Mouse (Mus musculus) limb, embryonic 11.5 days (tissue): Measurements from ENCODE around the gene Neb. TPM values are rescaled to one million over a fixed set of nuclear protein-coding genes. Genes with fewer than 3 reads are reported as not detected.

Source experiments
- ATAC-seq: fragments of 200-750 bp; cut with Nextera tagmentation; 2 replicates; pipeline ENCODE4 v1.8.0; 2017; ENCODE audit warnings: low read depth; ENCODE audit not compliant: insufficient number of reproducible peaks, low FRiP score, low TSS enrichment
- DNase-seq: peaks from one replicate; pipeline ENCODE4 v3.0.0-alpha.2; 2015; ENCODE audit warnings: low spot score
- H3K27ac ChIP-seq: fragments of 300-500 bp; sonication (generic); replicated peaks from 2 replicates; pipeline ENCODE4 v1.5.1; 2014; ENCODE audit warnings: low read depth, mild to moderate bottlenecking, low read length
- H3K27me3 ChIP-seq: fragments of 300-500 bp; sonication (generic); 2 replicates; pipeline ENCODE4 v1.6.1; 2014; ENCODE audit warnings: mild to moderate bottlenecking, low read length, mixed read lengths; ENCODE audit not compliant: control insufficient read depth, insufficient read depth
- H3K36me3 ChIP-seq: fragments of 300-500 bp; sonication (generic); 2 replicates; pipeline ENCODE4 v1.6.1; 2014; ENCODE audit warnings: mild to moderate bottlenecking, low read length, moderate library complexity, mixed read lengths; ENCODE audit not compliant: control insufficient read depth, insufficient read depth
- H3K4me1 ChIP-seq: fragments of 300-500 bp; sonication (generic); 2 replicates; pipeline ENCODE4 v1.6.1; 2014; ENCODE audit warnings: low read length, mixed read lengths; ENCODE audit not compliant: control insufficient read depth, insufficient read depth
- H3K4me2 ChIP-seq: fragments of 300-500 bp; sonication (generic); 2 replicates; pipeline ENCODE4 v1.6.1; 2014; ENCODE audit warnings: low read depth, mild to moderate bottlenecking, moderate library complexity; ENCODE audit not compliant: severe bottlenecking
- H3K4me3 ChIP-seq: fragments of 300-500 bp; sonication (generic); 2 replicates; pipeline ENCODE4 v1.5.1; 2014; ENCODE audit warnings: low read depth, low read length
- H3K9ac ChIP-seq: fragments of 300-500 bp; sonication (generic); 2 replicates; pipeline ENCODE4 v1.6.1; 2014; ENCODE audit warnings: mild to moderate bottlenecking, low read length
- H3K9me3 ChIP-seq: fragments of 300-500 bp; sonication (generic); 2 replicates; pipeline ENCODE4 v1.6.1; 2016; ENCODE audit warnings: low read length; ENCODE audit not compliant: control insufficient read depth
- WGBS: fragments of 180-500 bp; shearing (Covaris S2); extraction: QIAGEN DNeasy Blood & Tissue Kit; methylation state at CpG from one replicate; pipeline ENCODE4 v1.1.7; 2014; 5-methylcytosine and 5-hydroxymethylcytosine counted together
- polyA plus RNA-seq: library from polyadenylated mRNA; unstranded; fragments of >200 nt; fragmentation: Nextera tagmentation; extraction: Ambion mirVana; gene quantifications from 2 replicates; pipeline ENCODE4 v1.2.1, GENCODE M21; 2014

The Neb gene
- 8.1 and 9.8 TPM in 2 replicates for polyA plus RNA-seq

- ATAC-seq (no peak), DNase-seq (no peak)
- no peaks in the 10 kb centered on the region for H3K9me3 ChIP-seq
- no peaks in the 10 kb centered on the region for H3K27me3 ChIP-seq
- no peaks in the 10 kb centered on the region for H3K36me3 ChIP-seq
- H3K4me3 ChIP-seq = no peak within 1 kb of the TSS
- no peak within 1 kb of the TSS for H3K9ac ChIP-seq
- H3K27ac ChIP-seq = no peak within 1 kb of the TSS
- H3K4me2 ChIP-seq = no peak within 1 kb of the TSS
- WGBS = 57% methylated on average over 7 of the region's 7 CpGs
- H3K4me1 ChIP-seq = no peaks in the 10 kb centered on the region
Measured at GRCm38 (mm10) chr2:52378448-52378804, at the start of gene Neb. Gene Neb, minus strand, starts transcription at chr2:52378474.

- Histone ChIP-seq H3K9ac (no peak overlapping the region), H3K4me3 (no peak overlapping the region), H3K4me2 (no peak overlapping the region), H3K9me3 (no peaks in the 10 kb centered on the region), H3K4me1 (0 out of 2 replicates have a peak, but pooled peaks cover 2% of the 10 kb centered on the region), H3K36me3 (no peaks in the 10 kb centered on the region), H3K27ac (no peak overlapping the region), H3K27me3 (no peaks in the 10 kb centered on the region)
- no peak for DNase-seq
- 89% methylated on average over 3 of the region's 3 CpGs for WGBS
- no peak for ATAC-seq
Measured at GRCm38 (mm10) chr2:52427383-52427782, 49.1 kb upstream of the Neb start.

GRCm38 (mm10) chr2:52426041-52426440 is 47.8 kb upstream of the Neb start:
- no peak overlapping the region; the same call in 1 of the 2 replicates for H3K4me2 ChIP-seq
- no peaks in the 10 kb centered on the region for H3K9me3 ChIP-seq
- no peaks in the 10 kb centered on the region for H3K27me3 ChIP-seq
- no peak overlapping the region for H3K4me3 ChIP-seq
- no peak for DNase-seq
- H3K27ac ChIP-seq = no peak overlapping the region
- H3K36me3 ChIP-seq = no peaks in the 10 kb centered on the region
- 85% methylated on average over 3 of the region's 3 CpGs for WGBS
- ATAC-seq = no peak
- H3K9ac ChIP-seq = no peak overlapping the region
- peaks cover 6% of the 10 kb centered on the region; the same call in 1 of the 2 replicates for H3K4me1 ChIP-seq

GRCm38 (mm10) chr2:52425523-52425795 is 47.2 kb upstream of the Neb start:
- WGBS = 22% methylated on average over 10 of the region's 10 CpGs
- no peaks in the 10 kb centered on the region for H3K27me3 ChIP-seq
- H3K4me1 ChIP-seq = peaks cover 7% of the 10 kb centered on the region; the same call in 1 of the 2 replicates
- ATAC-seq (no peak), DNase-seq (no peak)
- peak overlapping the region; percentile 47 for H3K4me2 ChIP-seq
- H3K4me3 ChIP-seq = peak overlapping the region; percentile 96
- H3K36me3 ChIP-seq = no peaks in the 10 kb centered on the region
- no peaks in the 10 kb centered on the region for H3K9me3 ChIP-seq
- H3K9ac ChIP-seq = peak overlapping the region; percentile 98
- no peak overlapping the region for H3K27ac ChIP-seq

- Histone ChIP-seq H3K4me1 (peaks cover 7% of the 10 kb centered on the region; the same call in 1 of the 2 replicates), H3K9me3 (no peaks in the 10 kb centered on the region), H3K4me2 (peak within 1 kb of the TSS; percentile 54), H3K36me3 (no peaks in the 10 kb centered on the region), H3K4me3 (peak within 1 kb of the TSS; percentile 96), H3K9ac (peak within 1 kb of the TSS; percentile 98), H3K27ac (peak within 1 kb of the TSS; percentile 82), H3K27me3 (no peaks in the 10 kb centered on the region)
- ATAC-seq (peak; percentile 96), DNase-seq (peak; percentile 97)
- WGBS = under 1% methylated on average over 27 of the region's 57 CpGs
Measured at GRCm38 (mm10) chr2:52424747-52425522, 46.7 kb upstream of the Neb start, which contains the start of gene Arl5a. Gene Arl5a, minus strand, starts transcription at chr2:52424901.

- ATAC-seq (peak; percentile 77), DNase-seq (peak; percentile 73)
- H3K36me3 ChIP-seq = no peaks in the 10 kb centered on the region
- peak overlapping the region; percentile 98 for H3K9ac ChIP-seq
- 0% methylated on average over 40 of the region's 42 CpGs for WGBS
- no peaks in the 10 kb centered on the region for H3K27me3 ChIP-seq
- peak overlapping the region; percentile 54 for H3K4me2 ChIP-seq
- H3K4me1 ChIP-seq = peaks cover 7% of the 10 kb centered on the region; the same call in 1 of the 2 replicates
- H3K4me3 ChIP-seq = peak overlapping the region; percentile 96
- no peaks in the 10 kb centered on the region for H3K9me3 ChIP-seq
- H3K27ac ChIP-seq = peak overlapping the region; percentile 82
Measured at GRCm38 (mm10) chr2:52424248-52424728, 46.0 kb upstream of the Neb start.

GRCm38 (mm10) chr2:52423611-52424247 is 45.5 kb upstream of the Neb start:
- WGBS = 2% methylated on average over 16 of the region's 16 CpGs

GRCm38 (mm10) chr2:52422871-52423610 is 44.8 kb upstream of the Neb start:
- peak overlapping the region; percentile 54 for H3K4me2 ChIP-seq
- peaks cover 7% of the 10 kb centered on the region; the same call in 1 of the 2 replicates for H3K4me1 ChIP-seq
- no peak overlapping the region for H3K27ac ChIP-seq

More at GRCm38 (mm10) chr2:52423611-52424247, 45.5 kb upstream of the Neb start:
- no peak for ATAC-seq
- peak overlapping the region; percentile 96 for H3K4me3 ChIP-seq
- H3K9ac ChIP-seq = peak overlapping the region; percentile 98
- peak; percentile 28 for DNase-seq
- H3K4me1 ChIP-seq = peaks cover 7% of the 10 kb centered on the region; the same call in 1 of the 2 replicates
- no peaks in the 10 kb centered on the region for H3K27me3 ChIP-seq
- H3K4me2 ChIP-seq = peak overlapping the region; percentile 54
- H3K27ac ChIP-seq = no peak overlapping the region
- no peaks in the 10 kb centered on the region for H3K9me3 ChIP-seq
- H3K36me3 ChIP-seq = no peaks in the 10 kb centered on the region

More at GRCm38 (mm10) chr2:52422871-52423610, 44.8 kb upstream of the Neb start:
- Histone ChIP-seq H3K27me3 (no peaks in the 10 kb centered on the region), H3K36me3 (no peaks in the 10 kb centered on the region), H3K9me3 (no peaks in the 10 kb centered on the region), H3K4me3 (peak overlapping the region; percentile 96), H3K9ac (peak overlapping the region; percentile 98; the same call in 1 of the 2 replicates)
- no peak for ATAC-seq
- DNase-seq = no peak
- WGBS = 54% methylated on average over 8 of the region's 8 CpGs
